Mouse (Mus musculus): Measurements from ENCODE around the gene Cabp7. TPM values are rescaled to one million over a fixed set of nuclear protein-coding genes. Genes with fewer than 3 reads are reported as not detected.

The Cabp7 gene
- polyA plus RNA-seq, 1 experiment from 2014 or later = 0.17 TPM

DNA sequence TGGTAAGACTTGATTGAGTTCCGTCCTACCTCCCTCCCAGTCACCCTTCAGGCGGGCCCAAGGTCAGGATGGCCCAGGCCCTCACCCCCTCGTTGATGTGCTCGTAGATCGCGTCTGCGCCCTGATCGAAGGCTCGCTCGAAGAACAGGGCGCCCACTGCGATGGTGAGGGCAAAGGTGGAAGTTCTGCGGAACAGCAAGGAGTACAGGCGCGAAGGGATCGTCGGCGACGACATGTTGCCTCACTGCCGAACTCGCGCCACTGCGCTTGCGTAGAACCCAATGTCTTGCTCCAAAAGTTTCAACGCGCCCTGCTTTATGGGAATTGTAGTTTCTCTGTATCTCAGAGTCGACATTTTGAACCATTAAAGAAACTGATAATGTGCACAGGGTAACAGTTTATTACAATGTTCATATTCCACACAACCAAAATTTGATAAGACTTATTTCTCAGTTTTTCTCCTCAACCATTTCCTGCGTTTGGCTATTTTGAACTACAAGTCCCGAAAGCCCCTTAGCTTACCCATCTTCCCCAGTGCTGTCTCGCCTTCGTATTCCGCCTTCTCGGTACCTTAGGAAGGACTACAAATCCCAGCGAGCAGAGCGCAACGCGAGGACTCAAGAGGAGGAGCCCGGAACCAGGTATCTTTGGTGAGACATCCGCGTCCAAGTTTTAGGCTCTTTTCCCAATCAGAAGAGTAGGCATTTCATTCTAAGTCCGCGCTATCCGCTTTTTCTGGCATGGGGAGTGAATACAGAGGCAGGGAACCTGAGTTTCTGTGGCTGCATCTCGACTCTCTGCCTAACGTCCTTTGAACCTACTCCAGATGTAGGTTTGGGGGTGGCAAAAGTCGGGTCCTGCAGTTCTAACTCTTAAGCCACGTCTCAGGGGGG, 42.3 kb downstream of the Cabp7 start, which contains the start of the genes Uqcr10 and Zmat5:
Gene Uqcr10 (minus strand): TSS at position 271 of the 893 bp plus-strand sequence.
Gene Zmat5 (plus strand): TSS at position 607 of the 893 bp plus-strand sequence.
- no peaks in the 10 kb centered on the region for H3K9me3 ChIP-seq
- H3K4me1 ChIP-seq = peaks cover 17% of the 10 kb centered on the region
- H3K27ac ChIP-seq = peak within 1 kb of the TSS; percentile 66
- peak; percentile 92 for ATAC-seq (ENCODE audit: insufficient number of reproducible peaks, insufficient read depth, low FRiP score, low TSS enrichment, low read depth)
- H3K27me3 ChIP-seq = no peaks in the 10 kb centered on the region
- H3K36me3 ChIP-seq = peaks cover 20% of the 10 kb centered on the region
- under 1% methylated on average over 47 of the region's 47 CpGs for WGBS
- peak within 1 kb of the TSS; percentile 85 for H3K4me3 ChIP-seq
- H3K4me2 ChIP-seq = peak within 1 kb of the TSS; percentile 84
- peak within 1 kb of the TSS; percentile 94 for H3K9ac ChIP-seq

DNA sequence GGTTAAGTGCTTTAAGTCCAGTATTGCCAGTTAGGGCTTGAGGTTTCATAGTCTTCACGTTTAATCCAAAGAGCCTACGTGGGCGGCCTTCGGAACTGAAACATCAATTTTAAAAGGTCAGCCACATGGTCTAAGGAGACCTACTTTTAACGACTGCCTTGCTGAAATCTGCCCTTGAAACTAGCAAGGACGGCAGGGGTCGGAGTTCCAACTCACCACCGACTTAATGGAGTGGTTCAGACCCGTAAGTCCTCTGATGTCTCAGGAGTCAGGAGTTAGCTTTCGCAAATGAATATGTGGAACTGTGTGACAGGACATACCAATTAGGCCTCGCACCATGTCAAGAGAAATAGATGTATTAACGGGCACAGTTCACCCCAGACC, 42.9 kb downstream of the Cabp7 start:
- Histone ChIP-seq H3K4me1 (peaks cover 17% of the 10 kb centered on the region), H3K27ac (peak overlapping the region; percentile 66; the same call in 1 of the 2 replicates), H3K4me3 (peak overlapping the region; percentile 85), H3K9me3 (no peaks in the 10 kb centered on the region), H3K9ac (peak overlapping the region; percentile 94), H3K27me3 (no peaks in the 10 kb centered on the region), H3K36me3 (peaks cover 20% of the 10 kb centered on the region), H3K4me2 (peak overlapping the region; percentile 84)
- no peak for ATAC-seq (ENCODE audit: insufficient number of reproducible peaks, insufficient read depth, low FRiP score, low TSS enrichment, low read depth)
- 8% methylated on average over 12 of the region's 12 CpGs for WGBS

DNA sequence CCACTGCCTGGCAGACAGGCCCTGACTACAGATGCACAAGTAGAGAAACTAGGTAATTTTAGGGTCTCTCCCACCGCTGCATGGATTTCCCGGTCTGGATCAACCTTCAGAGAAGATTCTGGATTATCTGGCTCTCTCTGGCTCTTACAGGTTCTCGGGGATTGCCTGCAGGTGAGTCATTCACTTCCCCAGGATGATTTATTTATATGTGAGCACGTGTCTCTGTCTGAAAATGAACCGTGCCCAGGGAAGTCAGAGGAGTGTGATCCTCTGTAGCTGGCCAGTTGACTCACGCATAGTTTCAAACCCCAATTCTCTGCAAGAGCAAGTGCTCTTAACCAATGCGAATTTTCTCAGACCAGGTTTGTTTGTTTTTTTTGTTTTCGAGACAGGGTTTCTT, 45.9 kb downstream of the Cabp7 start:
- WGBS = 83% methylated on average over 8 of the region's 8 CpGs
- no peak overlapping the region for H3K4me3 ChIP-seq
- no peak overlapping the region for H3K9ac ChIP-seq
- no peak for ATAC-seq (ENCODE audit: insufficient number of reproducible peaks, insufficient read depth, low FRiP score, low TSS enrichment, low read depth)
- H3K4me1 ChIP-seq = peaks cover 16% of the 10 kb centered on the region
- no peak overlapping the region for H3K4me2 ChIP-seq
- no peaks in the 10 kb centered on the region for H3K9me3 ChIP-seq
- H3K27ac ChIP-seq = no peak overlapping the region
- H3K27me3 ChIP-seq = no peaks in the 10 kb centered on the region
- peaks cover 20% of the 10 kb centered on the region for H3K36me3 ChIP-seq

DNA sequence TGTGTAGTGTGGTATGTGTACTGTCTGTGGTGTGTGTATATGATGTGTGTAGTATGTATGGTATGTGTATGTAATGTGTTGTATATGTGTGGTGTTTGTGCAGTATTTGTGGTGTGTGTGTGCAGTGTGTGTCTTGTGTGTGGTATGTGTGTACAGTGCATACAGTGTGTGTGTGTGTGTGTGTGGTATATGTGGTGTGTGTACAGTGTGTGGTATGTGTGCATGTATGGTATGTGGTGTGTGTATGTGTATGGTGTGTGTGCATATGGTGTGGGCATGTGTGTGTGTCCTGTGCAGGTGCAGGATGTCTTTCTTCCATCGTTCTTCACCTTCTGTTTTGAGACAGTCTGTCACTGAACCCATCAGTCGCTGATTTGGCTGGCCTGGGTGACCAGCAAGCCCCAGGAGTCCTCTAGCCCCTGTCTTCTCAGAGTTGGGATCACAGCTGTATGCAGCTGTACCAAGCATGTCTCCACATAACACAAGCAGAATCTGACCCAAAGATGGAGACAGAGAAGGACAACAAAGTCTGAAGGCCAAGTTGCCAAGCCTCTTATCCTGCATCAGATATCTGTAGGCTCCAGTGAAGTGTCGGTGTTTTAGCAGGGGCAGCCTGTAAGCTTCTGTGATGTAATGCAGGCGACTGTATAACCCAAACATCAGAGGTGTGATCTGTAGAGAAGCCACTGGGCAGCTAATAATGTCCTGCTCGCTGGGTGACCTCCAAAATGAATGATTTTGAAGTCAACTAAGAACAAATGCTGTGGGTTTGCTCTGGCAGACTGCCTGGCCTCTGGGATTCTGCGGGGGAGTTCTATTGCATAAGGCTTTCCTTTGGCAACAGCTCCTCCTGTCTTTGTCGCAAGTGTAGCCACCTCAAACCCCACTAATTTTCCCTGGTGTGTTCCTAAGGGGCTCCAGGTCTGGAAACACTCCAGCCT, 49.3 kb downstream of the Cabp7 start:
- Histone ChIP-seq H3K4me3 (no peak overlapping the region), H3K27me3 (no peaks in the 10 kb centered on the region), H3K9me3 (no peaks in the 10 kb centered on the region; the same call in 1 of the 2 replicates), H3K27ac (no peak overlapping the region), H3K9ac (no peak overlapping the region), H3K4me2 (no peak overlapping the region), H3K4me1 (no peaks in the 10 kb centered on the region), H3K36me3 (peaks cover 20% of the 10 kb centered on the region)
- 0 out of 2 replicates have a peak, but pooled peaks have one; percentile 48 for ATAC-seq (ENCODE audit: insufficient number of reproducible peaks, insufficient read depth, low FRiP score, low TSS enrichment, low read depth)
- 52% methylated on average over 7 of the region's 7 CpGs for WGBS

DNA sequence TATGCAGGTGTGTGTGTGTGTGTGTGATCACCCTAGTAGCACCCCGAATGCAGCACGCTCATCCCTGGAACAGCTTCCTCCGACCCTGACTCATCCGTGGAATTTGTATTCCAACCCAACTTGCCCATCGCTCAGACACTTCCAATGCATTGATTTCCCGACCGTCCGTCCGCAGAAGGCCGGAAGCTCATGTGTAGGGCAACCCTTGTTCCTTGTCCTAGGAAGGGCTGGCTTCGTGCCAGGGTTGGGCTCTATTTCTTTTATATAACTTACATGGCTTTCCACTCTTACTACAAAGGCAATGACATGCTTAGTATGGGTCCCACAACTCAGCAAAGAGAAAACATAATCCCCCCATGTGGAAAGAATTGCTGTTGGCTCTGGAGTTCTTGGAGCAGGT, 54.4 kb downstream of the Cabp7 start:
- Histone ChIP-seq H3K4me2 (no peak overlapping the region), H3K4me3 (no peak overlapping the region), H3K4me1 (no peaks in the 10 kb centered on the region), H3K27ac (no peak overlapping the region), H3K36me3 (no peaks in the 10 kb centered on the region), H3K9ac (no peak overlapping the region), H3K9me3 (no peaks in the 10 kb centered on the region; the same call in 1 of the 2 replicates), H3K27me3 (no peaks in the 10 kb centered on the region)
- 84% methylated on average over 11 of the region's 11 CpGs for WGBS
- no peak for ATAC-seq (ENCODE audit: insufficient number of reproducible peaks, insufficient read depth, low FRiP score, low TSS enrichment, low read depth)

DNA sequence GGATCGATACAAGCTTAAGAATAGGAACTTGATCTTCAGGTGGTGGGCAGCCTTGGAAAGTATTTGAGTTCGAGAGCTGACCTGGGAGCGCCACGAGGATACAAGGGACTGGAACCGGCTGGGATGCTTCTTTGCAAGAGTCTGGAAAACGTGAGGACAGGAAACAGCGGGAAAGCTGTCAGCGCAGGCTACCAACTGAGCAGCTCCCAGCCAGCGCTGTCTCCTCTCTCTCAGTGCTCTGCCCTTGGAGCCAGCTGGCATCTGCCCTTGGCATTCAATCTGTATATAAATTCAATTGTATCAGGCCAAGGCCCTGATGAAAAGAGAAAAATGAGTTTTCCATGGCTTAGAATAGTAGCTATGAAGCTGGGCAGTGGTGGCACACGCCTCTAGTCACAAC, 55.4 kb downstream of the Cabp7 start:
- Histone ChIP-seq H3K4me1 (no peaks in the 10 kb centered on the region), H3K27ac (no peak overlapping the region), H3K9ac (no peak overlapping the region), H3K4me2 (no peak overlapping the region), H3K27me3 (no peaks in the 10 kb centered on the region), H3K9me3 (no peaks in the 10 kb centered on the region; the same call in 1 of the 2 replicates), H3K4me3 (no peak overlapping the region), H3K36me3 (no peaks in the 10 kb centered on the region)
- WGBS = 62% methylated on average over 10 of the region's 10 CpGs
- ATAC-seq (ENCODE audit: insufficient number of reproducible peaks, insufficient read depth, low FRiP score, low TSS enrichment, low read depth) = no peak

DNA sequence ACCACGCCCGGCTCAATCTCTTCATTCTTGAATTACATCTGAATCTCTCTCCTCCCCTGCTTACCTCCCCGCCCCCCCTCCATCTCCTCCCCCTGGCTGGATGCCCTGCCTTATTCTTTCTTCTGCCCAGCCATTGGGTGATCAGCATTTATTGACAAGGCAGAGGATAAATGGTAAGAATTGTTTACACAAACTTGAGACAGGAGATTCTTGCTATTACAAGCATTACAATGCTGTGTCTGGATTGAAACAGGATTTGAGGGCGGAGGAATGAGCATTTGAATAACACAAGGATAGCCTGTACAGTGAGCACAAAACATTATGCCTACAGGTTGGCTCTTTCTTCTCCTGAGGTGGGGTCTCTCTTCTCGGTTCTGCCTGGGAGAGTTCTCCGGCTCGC, 56.2 kb downstream of the Cabp7 start:
- H3K9me3 ChIP-seq = no peaks in the 10 kb centered on the region; the same call in 1 of the 2 replicates
- no peak for ATAC-seq (ENCODE audit: insufficient number of reproducible peaks, insufficient read depth, low FRiP score, low TSS enrichment, low read depth)
- H3K27me3 ChIP-seq = no peaks in the 10 kb centered on the region
- no peaks in the 10 kb centered on the region for H3K36me3 ChIP-seq
- WGBS = 83% methylated on average over 7 of the region's 7 CpGs
- H3K4me2 ChIP-seq = no peak overlapping the region
- H3K27ac ChIP-seq = no peak overlapping the region
- no peak overlapping the region for H3K4me3 ChIP-seq
- H3K4me1 ChIP-seq = peaks cover 4% of the 10 kb centered on the region; the same call in 1 of the 2 replicates
- H3K9ac ChIP-seq = no peak overlapping the region

DNA sequence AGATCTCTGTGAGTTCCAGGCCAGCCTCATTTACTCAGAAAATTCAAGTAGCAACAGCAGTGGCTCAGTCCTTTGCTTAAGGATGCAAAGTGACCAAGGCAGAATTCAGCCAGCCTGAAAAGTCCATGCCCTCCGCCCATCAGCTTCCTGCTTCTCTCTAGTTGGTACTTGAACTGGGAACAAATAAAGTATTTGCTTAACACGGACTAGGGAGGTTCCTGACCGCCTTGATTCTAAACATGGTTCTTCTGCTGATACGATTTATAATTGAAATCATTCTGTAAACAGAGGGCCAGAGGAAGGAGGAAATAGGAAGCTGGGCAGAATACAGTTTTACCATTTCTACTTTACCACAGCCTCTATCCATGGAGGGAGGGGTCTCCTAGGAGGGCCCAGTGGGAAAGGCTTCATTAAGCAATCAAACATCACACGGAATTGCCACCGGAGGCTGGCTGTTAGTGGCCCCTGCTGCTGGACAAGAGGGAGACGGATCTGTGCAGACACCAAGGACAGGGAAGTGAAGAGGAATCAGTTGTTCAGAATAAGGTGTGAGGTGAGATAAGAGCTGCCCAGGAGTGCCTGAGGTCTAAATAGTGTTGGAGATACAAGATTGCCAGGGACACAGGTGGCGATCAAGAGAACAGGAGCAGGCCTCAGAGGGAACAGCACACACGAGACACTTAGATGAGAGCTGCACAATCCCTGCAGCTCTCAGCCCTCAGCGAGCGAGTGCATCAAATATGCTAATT, 57.8 kb downstream of the Cabp7 start:
- H3K9ac ChIP-seq = peak overlapping the region; percentile 36; the same call in 1 of the 2 replicates
- H3K4me3 ChIP-seq = no peak overlapping the region
- H3K4me1 ChIP-seq = peaks cover 4% of the 10 kb centered on the region; the same call in 1 of the 2 replicates
- ATAC-seq (ENCODE audit: insufficient number of reproducible peaks, insufficient read depth, low FRiP score, low TSS enrichment, low read depth) = no peak
- WGBS = 62% methylated on average over 11 of the region's 11 CpGs
- H3K9me3 ChIP-seq = no peaks in the 10 kb centered on the region
- H3K27ac ChIP-seq = no peak overlapping the region
- H3K4me2 ChIP-seq = no peak overlapping the region
- peaks cover 9% of the 10 kb centered on the region for H3K36me3 ChIP-seq
- no peaks in the 10 kb centered on the region for H3K27me3 ChIP-seq

DNA sequence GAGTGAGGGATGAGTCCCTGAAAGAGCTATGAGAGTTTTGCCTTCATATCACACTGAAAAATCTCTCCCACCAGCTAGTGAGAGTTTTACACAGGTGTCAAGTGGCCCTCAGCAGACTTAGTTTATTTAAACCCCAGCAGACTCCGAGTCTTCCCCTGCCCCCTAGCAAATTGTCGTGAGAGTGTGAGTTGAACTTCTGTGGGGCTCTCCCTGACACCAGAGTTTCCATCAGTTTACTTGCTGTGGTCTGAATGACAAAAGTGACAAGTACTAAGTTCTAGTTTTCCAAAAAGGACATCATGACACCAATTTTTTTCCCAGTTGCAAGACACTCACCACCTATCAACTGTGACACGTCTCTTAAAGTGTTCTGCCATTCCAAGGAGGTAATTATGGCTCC, 58.7 kb downstream of the Cabp7 start:
- H3K4me2 ChIP-seq = no peak overlapping the region
- peaks cover 18% of the 10 kb centered on the region for H3K36me3 ChIP-seq
- H3K27ac ChIP-seq = no peak overlapping the region
- no peak overlapping the region for H3K4me3 ChIP-seq
- 51% methylated on average over 3 of the region's 3 CpGs for WGBS
- no peak overlapping the region for H3K9ac ChIP-seq
- H3K9me3 ChIP-seq = no peaks in the 10 kb centered on the region
- ATAC-seq (ENCODE audit: insufficient number of reproducible peaks, insufficient read depth, low FRiP score, low TSS enrichment, low read depth) = no peak
- peaks cover 4% of the 10 kb centered on the region; the same call in 1 of the 2 replicates for H3K4me1 ChIP-seq
- no peaks in the 10 kb centered on the region for H3K27me3 ChIP-seq

DNA sequence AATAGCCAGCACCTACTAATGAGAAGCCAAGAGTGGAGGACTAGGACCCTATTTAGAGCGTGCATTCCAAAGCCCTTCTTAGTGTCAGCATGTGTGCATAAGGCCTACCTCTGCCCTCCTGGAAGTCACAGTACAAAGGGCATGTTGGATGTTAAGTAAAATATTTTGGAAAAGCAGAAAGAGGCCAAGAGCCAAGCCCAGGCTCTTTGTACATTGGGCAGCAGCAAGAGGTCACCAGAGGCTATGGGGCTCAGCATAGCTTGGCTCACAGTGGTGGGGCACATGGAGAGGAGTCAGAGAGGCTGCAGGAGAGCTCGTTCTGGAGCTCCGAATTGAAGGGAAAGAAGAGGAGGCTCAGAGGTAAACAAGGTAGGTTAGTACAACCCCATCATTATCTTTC, 59.6 kb downstream of the Cabp7 start:
- Histone ChIP-seq H3K4me3 (no peak overlapping the region), H3K36me3 (peaks cover 27% of the 10 kb centered on the region), H3K9me3 (no peaks in the 10 kb centered on the region), H3K27me3 (no peaks in the 10 kb centered on the region), H3K4me2 (no peak overlapping the region), H3K27ac (no peak overlapping the region), H3K4me1 (peaks cover 4% of the 10 kb centered on the region; the same call in 1 of the 2 replicates), H3K9ac (no peak overlapping the region)
- WGBS = 67% methylated on average over 3 of the region's 3 CpGs
- no peak for ATAC-seq (ENCODE audit: insufficient number of reproducible peaks, insufficient read depth, low FRiP score, low TSS enrichment, low read depth)
